Mouse (Mus musculus): ENCODE results near the gene Gpr153. TPM values are rescaled to one million over a fixed set of nuclear protein-coding genes. Genes with fewer than 3 reads are reported as not detected.

Gpr153 gene
- total RNA-seq, 2 experiments from 2014 or later: 47.5 to 49.4 TPM

DNA sequence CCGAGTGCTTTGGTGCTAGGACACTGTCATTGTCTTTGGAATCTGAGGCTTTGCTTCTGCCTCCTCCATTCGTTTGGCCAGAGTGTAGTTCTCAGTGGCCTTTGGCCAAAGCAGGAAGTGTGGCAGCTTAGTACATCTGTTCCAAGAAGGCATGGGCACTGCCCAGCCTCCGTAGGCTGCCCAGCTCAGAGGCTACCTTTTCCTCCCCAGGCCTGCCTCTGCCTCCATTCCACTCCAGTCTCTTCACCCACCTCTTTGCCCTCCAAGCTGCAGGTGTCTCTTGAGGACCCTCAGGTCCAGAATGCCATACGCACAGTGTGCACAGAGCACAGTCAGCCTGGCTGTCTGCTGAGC is 9.9 kb upstream of the Gpr153 start:
- no peak for DNase-seq (ENCODE audit: low spot score in 2 of 2)

DNA sequence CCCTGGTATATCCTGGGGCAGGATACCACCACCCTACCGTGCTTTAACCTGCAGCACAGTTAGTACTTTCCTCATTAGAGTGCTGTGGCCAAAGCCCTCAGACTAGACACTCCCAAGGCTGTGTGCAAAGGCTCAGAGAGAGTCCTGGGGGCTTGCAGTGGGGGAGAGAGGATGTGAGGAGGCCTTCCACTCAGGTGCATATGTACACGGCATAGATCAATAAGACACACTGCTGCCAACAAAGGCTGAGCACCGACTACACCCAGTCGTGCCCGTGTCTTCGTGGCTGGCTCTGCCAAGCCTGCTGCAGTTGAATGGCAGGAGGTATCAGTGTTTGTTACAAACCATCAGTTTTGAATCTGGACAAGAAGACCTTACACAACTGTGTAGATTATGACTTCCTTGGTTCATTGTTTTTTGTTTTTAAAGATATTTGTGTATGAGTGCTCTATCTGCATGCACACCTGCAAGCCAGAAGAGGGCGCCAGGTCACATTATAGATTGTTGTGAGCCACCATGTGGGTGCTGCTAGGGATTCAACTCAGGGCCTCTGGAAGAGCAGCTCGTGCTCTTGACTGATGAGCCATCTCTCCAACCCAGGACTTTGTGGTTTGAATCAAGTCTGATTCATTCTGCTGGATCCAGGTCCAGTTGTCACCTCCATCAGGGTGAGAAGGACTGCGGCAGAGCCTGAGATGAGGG is 9.0 kb upstream of the Gpr153 start:
- no peak for DNase-seq (ENCODE audit: low spot score in 2 of 2)

DNA sequence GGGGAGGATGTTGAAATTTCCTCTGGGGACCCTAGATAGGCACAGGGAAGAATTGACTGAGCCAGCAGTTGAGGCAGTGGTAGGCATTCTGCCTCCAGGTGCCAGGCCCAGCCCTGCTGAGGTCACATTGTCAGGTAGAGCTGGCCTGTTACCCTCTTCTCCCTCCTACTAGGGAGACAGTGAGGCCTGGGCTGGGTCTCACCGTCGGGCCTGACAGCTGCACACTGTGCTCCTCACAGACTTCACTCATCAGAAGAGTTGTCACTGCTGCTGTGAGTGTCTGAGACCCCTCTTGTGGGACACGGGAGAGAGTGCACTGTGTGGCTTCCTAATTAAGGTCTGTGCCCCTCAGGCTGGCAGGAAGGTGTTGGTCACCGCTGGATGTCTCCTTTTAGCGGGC is 8.2 kb upstream of the Gpr153 start:
- DNase-seq (ENCODE audit: low spot score in 2 of 2): no peak

DNA sequence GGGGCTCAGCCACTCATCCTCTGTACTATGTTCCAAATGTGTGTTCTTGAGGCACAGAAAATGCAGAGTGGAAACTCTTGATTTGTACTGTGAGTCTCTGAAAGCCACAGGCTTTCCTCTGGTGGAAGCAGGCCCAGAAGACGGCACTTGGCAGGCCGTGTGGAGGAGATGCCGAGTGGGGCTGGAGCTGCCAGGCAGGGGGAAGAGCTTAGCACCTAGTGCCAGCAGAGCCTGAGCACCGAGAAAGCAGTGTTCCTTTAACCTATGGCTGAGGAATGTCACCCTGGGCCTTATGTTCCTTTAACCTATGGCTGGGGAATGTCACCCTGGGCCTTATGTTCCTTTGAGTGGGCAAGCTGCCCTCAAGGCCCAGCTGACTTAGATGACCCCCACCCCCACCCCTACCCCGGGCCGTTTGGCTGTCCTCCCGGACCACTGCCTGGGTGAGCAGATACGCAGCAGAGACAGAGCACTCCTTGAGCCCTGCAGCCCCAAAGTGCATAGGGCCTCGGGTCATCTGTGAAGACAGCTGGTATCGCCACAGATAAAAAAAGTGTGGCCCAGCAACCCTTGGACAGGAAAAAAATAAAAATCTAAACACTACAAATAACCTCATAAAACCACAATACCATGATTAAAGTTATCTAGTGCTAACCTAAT is 7.7 kb upstream of the Gpr153 start:
- DNase-seq (ENCODE audit: low spot score in 2 of 2): peak in 1 of 2 experiments; percentile 55

DNA sequence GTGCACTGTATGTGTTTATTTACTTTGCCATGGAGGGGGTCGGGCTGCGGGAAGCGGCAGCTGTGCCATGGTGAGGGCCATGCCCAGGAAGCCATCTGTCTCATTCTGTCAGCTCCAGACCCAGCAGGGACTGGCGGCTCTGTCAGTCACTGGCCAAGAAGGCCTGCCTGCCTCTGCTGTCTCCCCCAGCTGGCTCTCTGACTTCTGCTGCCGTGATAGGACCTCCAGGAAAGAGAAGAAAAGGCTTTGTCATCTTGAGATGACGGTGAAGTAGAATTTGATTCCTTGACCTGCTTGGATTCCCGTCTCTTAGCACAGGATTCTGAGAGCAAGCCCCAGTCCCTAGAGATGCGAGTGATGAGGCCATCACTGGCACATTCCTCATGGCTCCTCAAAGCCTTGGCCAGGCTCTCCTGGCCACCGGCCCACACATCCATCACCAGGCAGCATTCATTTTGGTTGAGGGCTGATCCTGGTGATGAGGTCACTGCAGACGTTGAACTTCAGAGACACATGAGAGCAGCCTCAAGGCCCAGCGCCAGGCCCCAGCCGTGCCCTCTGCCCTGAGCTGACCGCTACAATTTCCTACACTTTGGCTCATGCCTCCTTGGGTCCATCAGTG is 6.2 kb upstream of the Gpr153 start:
- DNase-seq (ENCODE audit: low spot score in 2 of 2): peak in 1 of 2 experiments; percentile 50

GRCm38 (mm10) chr4:152269967-152270366 is 4.1 kb upstream of the Gpr153 start:
- no peak for DNase-seq (ENCODE audit: low spot score in 2 of 2)

DNA sequence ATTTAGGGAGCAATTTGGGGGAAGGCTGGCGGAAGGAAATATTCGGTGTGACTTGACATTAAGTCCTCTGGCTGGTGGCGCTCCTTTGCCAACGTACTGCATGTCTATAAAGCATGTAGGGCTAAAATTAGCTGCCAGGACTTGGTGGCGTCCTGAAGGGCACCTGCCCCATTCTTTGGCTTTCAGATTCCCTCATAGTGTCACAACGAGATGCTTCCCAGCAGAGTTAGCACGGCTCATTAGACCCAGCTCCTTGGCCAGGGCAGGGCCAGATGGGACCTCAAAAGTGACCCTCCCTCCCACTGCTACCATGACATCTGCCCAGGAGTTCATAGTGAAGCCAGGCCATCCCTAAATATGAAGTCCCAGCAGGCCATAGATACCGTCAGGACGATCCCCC is 3.4 kb upstream of the Gpr153 start:
- DNase-seq (ENCODE audit: low spot score in 2 of 2): no peak

GRCm38 (mm10) chr4:152271334-152271733 is 2.7 kb upstream of the Gpr153 start:
- DNase-seq (ENCODE audit: low spot score in 2 of 2): no peak

GRCm38 (mm10) chr4:152272006-152272405 is 2.0 kb upstream of the Gpr153 start:
- no peak for DNase-seq (ENCODE audit: low spot score in 2 of 2)

DNA sequence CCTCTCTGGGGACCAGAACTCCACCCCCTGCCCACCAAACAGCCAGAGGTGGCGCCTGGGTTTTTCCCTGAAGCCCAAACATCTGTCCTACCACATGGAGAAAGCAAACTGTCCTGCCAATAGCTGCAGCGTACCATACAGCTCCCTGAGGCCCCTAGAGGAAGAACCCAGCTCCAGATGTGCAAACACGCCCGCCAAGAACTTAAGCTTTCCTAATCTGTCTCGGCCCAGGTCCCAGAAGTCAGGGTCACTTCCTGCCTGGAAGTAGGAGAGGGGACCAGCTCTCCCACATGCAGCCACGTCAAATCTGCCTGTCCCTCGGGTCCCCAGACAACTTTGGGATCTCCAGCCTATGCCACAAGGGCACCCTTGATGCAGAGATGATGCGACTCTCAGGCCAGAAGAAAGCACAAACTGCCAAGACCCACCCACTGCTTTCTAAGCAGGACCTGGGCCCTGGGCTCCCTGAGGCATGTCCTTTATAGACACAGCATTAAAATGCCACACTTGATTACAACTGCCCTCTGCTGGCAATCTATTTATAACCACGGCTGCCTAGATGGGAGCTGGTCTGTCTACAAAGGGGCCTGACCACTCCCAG is 1.5 kb upstream of the Gpr153 start:
- peak; percentile 56 to 84 for DNase-seq (ENCODE audit: low spot score in 2 of 2)

GRCm38 (mm10) chr4:152273191-152273590 is 841 bp upstream of the Gpr153 start:
- DNase-seq (ENCODE audit: low spot score in 2 of 2): no peak

GRCm38 (mm10) chr4:152274681-152275131 is 674 bp downstream of the Gpr153 start:
- DNase-seq (ENCODE audit: low spot score in 2 of 2): no peak

GRCm38 (mm10) chr4:152276389-152277347 is 2.6 kb downstream of the Gpr153 start:
- no peak for DNase-seq (ENCODE audit: low spot score in 2 of 2)

GRCm38 (mm10) chr4:152277916-152278315 is 3.9 kb downstream of the Gpr153 start:
- no peak for DNase-seq (ENCODE audit: low spot score in 2 of 2)

GRCm38 (mm10) chr4:152278986-152279385 is 5.0 kb downstream of the Gpr153 start:
- no peak for DNase-seq (ENCODE audit: low spot score in 2 of 2)

- DNase-seq (ENCODE audit: low spot score in 2 of 2): no peak
Measured at GRCm38 (mm10) chr4:152281601-152282000, 7.6 kb downstream of the Gpr153 start.

DNA sequence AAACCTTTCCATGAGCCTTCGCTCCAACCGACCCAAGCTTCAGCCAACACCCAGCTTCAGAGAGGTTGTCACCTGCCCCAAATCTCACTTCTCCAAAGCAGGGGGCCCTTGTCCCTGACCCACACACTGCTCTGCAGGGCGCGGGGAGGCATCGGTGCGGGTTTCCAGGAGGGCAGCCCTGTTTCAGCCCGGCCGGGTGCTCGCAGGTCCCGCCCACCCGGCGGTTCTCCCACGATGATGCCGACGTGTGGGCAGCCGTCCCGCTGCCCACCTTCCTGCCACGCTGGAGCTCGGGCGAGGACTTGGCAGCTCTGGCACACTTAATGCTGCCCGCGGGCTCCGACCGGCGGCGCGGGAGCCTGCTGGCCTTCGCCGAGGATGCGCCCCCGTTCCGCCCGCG is 8.7 kb downstream of the Gpr153 start:
- DNase-seq (ENCODE audit: low spot score in 2 of 2): no peak

DNA sequence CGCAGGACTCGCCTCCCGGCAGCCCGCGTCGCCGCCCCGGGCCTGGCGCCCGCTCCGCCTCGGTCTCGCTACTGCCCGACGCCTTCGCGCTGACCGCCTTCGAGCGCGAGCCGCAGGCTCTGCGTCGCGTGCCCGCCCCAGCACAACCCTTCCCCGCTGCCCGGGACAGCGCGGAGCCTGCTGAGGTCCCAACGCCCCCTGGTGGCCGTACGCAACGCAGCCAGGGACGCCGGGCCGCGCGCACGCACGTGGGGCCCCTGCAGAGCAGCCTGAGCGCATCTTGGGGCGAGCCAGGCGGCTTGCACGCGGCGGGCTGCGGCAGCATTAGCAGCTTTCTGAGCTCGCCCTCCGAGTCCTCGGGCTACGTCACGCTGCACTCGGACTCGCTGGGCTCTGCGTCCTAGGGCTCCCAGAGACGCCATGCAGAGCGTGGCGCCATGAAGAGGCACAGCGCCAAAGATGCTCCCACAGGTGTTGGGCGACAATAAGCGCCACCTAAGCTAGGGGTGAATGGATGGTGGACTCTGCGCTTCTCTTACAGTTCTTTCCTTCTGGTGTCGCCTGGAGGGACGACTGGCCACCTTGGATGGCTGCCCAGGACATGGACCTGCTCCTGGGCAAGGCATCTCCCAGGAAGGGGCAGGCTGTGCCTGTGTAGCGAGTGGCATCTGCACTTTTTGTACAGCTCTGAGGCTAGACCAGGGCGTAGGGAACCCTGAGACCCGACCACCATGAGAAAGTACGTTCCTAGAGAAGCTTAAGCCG is 9.3 kb downstream of the Gpr153 start:
- DNase-seq (ENCODE audit: low spot score in 2 of 2): peak; percentile 89

DNA sequence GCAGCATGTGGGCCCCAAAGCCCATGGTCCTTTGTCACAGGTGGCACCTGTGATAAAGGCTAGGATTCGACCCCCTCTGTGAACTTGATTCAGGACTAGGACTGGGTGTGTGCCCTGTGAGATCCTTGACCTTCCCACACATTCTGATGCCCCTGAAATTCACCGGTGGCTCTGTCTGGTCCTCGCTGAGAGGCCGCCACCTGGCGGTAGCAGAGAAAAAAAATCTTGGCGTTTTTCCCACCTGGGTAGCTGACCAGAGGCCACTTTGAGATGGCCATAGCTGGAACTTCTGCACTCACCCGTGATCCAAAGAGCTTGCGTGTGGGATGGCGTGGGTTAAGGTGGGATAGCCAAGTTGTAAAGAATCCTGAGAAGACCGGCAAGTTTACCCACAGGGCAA is 11.5 kb downstream of the Gpr153 start:
- DNase-seq (ENCODE audit: low spot score in 2 of 2): peak in 1 of 2 experiments; percentile 62

DNA sequence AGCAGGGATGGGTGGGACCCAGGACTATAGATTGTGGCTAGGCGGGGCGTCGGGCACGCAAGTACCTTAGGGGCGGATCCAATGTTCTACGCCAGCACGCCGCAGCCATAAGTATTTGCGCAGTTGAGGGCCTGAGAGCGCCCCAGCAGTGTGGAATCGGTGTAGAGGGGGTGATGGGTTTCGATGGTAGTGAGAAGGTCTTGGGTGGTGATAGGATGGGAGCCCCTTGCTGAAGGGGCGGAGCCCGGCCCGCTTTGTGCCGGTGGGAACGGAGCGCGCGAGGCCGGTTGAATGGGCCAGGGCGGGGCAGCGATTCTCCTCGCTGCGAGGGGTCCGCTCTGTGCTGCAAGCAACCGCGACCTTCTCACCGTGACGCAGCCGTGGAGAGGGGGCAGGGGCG is 12.2 kb downstream of the Gpr153 start:
- no peak for DNase-seq (ENCODE audit: low spot score in 2 of 2)
